Mouse (Mus musculus): ENCODE data around the gene Saxo1. TPM values are rescaled to one million over a fixed set of nuclear protein-coding genes. Genes with fewer than 3 reads are reported as not detected.

The Saxo1 gene
- polyA plus RNA-seq, 1 experiment: not detected

DNA sequence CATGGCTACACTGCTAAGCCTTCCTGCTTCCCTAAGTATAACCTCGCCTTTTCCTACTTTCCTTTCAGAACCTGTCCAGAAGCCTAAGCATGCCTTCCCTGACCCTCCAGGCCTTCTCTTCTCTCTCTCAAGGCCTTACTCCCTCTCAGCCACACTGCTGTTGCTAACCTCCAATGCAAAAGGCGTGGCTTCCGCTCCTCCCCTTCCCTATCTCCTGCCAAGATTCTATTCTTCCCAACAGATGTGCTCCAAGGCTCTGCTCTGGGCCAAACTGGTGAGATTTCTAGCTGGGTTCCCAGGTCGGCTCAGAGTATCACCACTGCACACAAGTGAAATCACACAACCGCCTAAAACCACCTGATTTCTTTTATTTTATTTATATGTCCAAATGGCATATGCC is 69.0 kb downstream of the Saxo1 start:
- no peak overlapping the region for H3K4me3 ChIP-seq (ENCODE audit: insufficient read depth, low read length)
- TF ChIP-seq POLR2A (IDR thresholded peaks at IDR 0.05; ENCODE audit: low read depth, low read length) (no peak), CTCF (IDR thresholded peaks at IDR 0.05; ENCODE audit: borderline replicate concordance, insufficient read depth, low read length) (no peak)
- H3K27ac ChIP-seq (ENCODE audit: insufficient read depth, low read length): no peak overlapping the region
- peaks cover 2% of the 10 kb centered on the region; the same call in 1 of the 2 replicates for H3K4me1 ChIP-seq (ENCODE audit: control insufficient read depth, insufficient read depth, low read length)

DNA sequence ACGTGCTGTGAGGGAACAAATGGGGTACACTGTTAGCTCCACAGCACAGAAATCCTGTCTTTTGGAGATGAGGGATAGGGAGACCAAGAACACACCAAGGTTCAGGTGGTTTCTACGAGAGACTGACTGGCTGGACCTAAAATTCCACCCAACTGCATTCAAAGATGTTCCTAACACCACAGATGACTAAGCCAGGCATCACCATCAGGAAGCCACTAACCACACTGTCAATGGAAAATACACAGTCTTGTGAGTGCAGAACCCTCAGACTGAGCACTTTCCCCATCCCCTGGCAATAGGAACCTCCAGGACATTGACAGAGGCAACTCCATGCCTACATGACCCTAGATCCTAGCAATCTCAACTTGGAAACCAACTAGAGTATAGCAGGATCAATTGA is 71.2 kb downstream of the Saxo1 start:
- Histone ChIP-seq H3K27ac (ENCODE audit: insufficient read depth, low read length) (no peak overlapping the region), H3K4me1 (ENCODE audit: control insufficient read depth, insufficient read depth, low read length) (peaks cover 2% of the 10 kb centered on the region; the same call in 1 of the 2 replicates), H3K4me3 (ENCODE audit: insufficient read depth, low read length) (no peak overlapping the region)
- TF ChIP-seq CTCF (IDR thresholded peaks at IDR 0.05; ENCODE audit: borderline replicate concordance, insufficient read depth, low read length) (no peak), POLR2A (IDR thresholded peaks at IDR 0.05; ENCODE audit: low read depth, low read length) (no peak)

DNA sequence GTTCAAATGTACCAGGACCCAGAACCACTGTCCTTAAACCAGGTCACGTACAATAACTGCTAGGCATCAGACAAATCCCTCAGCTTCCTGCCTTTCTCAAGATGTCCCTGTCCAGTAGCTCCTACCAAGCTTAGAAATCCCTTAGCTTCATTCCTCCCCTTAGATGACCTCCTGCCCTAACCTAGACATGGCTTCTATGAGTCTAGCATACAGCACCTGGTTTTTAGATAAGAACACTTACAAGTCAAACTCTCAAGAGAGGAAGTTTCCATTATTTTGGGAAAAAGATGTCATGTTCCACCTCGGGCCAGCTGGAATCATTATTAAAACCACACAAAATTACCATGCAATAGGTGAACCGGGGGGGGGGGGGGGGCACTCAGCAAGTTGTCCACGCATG is 71.6 kb downstream of the Saxo1 start:
- H3K4me1 ChIP-seq (ENCODE audit: control insufficient read depth, insufficient read depth, low read length): peaks cover 2% of the 10 kb centered on the region; the same call in 1 of the 2 replicates
- TF ChIP-seq POLR2A (IDR thresholded peaks at IDR 0.05; ENCODE audit: low read depth, low read length) (no peak), CTCF (IDR thresholded peaks at IDR 0.05; ENCODE audit: borderline replicate concordance, insufficient read depth, low read length) (no peak)
- no peak overlapping the region for H3K4me3 ChIP-seq (ENCODE audit: insufficient read depth, low read length)
- H3K27ac ChIP-seq (ENCODE audit: insufficient read depth, low read length): no peak overlapping the region

DNA sequence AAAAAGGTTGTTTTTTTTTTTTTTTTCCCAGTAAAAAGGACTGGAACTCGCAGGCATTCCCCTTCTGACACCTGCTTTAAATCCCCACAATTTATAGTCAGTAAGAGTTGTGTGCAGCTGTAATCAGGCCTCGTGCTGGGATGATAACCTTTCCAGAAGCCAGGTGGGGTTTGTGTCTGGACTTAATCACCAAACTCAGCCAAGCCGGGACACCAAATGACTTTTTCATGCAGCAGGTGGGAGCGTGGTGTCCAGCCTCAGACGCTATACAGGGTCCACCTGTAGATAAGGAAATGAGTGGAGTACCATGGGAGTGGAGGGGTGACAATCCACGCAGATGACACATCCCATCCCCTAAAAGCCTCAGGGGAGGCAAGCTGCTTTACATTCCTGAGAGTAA is 73.1 kb downstream of the Saxo1 start:
- H3K4me3 ChIP-seq (ENCODE audit: insufficient read depth, low read length): no peak overlapping the region
- H3K27ac ChIP-seq (ENCODE audit: insufficient read depth, low read length): no peak overlapping the region
- TF ChIP-seq CTCF (IDR thresholded peaks at IDR 0.05; ENCODE audit: borderline replicate concordance, insufficient read depth, low read length) (no peak), POLR2A (IDR thresholded peaks at IDR 0.05; ENCODE audit: low read depth, low read length) (no peak)
- H3K4me1 ChIP-seq (ENCODE audit: control insufficient read depth, insufficient read depth, low read length): peaks cover 2% of the 10 kb centered on the region; the same call in 1 of the 2 replicates

DNA sequence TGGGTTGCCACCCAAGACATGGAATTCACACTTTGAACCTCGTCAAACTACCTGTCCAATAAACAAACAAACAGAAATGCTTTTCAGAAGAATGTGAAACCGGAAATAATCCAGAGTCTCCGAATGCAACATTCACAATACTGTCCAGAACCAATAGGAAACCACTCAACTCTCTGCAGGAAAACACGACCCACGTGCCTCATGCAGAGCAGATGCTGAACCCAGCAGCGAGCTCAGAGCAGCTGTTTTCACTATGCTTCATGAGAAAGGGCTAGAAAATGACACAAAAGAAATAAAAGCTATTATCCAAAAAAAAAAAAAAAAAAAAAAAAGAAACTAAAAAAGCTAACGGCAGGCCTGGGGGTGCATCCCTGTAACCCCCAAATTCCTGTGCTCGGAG is 74.4 kb downstream of the Saxo1 start:
- H3K27ac ChIP-seq (ENCODE audit: insufficient read depth, low read length): no peak overlapping the region
- TF ChIP-seq POLR2A (IDR thresholded peaks at IDR 0.05; ENCODE audit: low read depth, low read length) (no peak), CTCF (IDR thresholded peaks at IDR 0.05; ENCODE audit: borderline replicate concordance, insufficient read depth, low read length) (no peak)
- no peak overlapping the region for H3K4me3 ChIP-seq (ENCODE audit: insufficient read depth, low read length)
- peaks cover 2% of the 10 kb centered on the region; the same call in 1 of the 2 replicates for H3K4me1 ChIP-seq (ENCODE audit: control insufficient read depth, insufficient read depth, low read length)

DNA sequence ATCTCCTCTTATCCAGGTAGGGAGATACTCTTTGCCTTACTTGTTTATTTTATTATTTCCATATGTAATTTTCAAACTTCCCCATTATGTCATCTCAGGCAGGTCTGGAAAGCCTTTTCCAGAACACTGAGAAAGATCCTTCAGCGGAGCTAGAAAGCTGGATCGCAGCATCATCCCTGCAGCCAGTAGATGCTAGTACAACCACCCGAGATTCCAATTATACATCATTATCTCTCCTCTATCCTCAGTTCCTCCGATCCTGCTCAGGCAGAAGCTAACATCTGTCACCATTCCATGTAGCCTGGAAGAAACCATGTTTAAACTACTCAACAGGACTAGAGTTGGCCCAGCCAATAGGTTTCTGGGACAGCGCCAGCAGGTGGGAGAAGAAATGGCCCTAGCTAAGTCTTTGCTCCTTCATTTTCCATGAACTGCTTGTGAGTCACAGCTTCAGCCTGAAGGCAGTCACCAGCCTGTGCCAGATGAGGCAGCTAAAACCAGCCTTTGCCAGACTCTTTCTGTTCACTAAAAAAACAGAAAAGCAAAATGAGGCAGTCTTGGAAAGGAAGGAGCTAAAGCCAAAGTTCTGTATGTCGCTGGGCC is 75.0 kb downstream of the Saxo1 start:
- Histone ChIP-seq H3K4me3 (ENCODE audit: insufficient read depth, low read length) (no peak overlapping the region), H3K4me1 (ENCODE audit: control insufficient read depth, insufficient read depth, low read length) (peaks cover 2% of the 10 kb centered on the region; the same call in 1 of the 2 replicates), H3K27ac (ENCODE audit: insufficient read depth, low read length) (no peak overlapping the region)
- no peak for TF ChIP-seq CTCF (IDR thresholded peaks at IDR 0.05; ENCODE audit: borderline replicate concordance, insufficient read depth, low read length)
- TF ChIP-seq POLR2A (IDR thresholded peaks at IDR 0.05; ENCODE audit: low read depth, low read length): no peak

DNA sequence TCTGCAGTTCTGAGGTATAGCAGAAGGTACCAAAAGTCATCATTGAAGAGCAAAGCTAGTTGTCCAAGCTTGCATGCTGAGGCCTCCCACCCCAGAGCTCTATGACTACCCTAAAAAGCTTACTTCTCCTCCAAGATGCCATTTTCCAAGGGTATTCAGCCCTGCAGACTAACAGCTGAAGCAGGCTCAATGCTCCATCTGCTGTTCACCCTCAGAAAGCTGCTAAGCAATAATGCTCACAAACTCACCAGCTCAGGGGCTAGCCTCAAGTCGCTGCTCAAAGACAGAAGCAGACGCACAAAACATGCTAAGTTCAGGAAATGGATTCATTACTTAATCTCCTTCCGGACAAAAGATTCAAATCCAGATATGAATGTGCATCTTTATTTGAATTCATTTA is 77.2 kb downstream of the Saxo1 start:
- no peak overlapping the region for H3K4me3 ChIP-seq (ENCODE audit: insufficient read depth, low read length)
- TF ChIP-seq POLR2A (IDR thresholded peaks at IDR 0.05; ENCODE audit: low read depth, low read length): no peak
- no peak for TF ChIP-seq CTCF (IDR thresholded peaks at IDR 0.05; ENCODE audit: borderline replicate concordance, insufficient read depth, low read length)
- no peaks in the 10 kb centered on the region for H3K4me1 ChIP-seq (ENCODE audit: control insufficient read depth, insufficient read depth, low read length)
- no peak overlapping the region for H3K27ac ChIP-seq (ENCODE audit: insufficient read depth, low read length)

DNA sequence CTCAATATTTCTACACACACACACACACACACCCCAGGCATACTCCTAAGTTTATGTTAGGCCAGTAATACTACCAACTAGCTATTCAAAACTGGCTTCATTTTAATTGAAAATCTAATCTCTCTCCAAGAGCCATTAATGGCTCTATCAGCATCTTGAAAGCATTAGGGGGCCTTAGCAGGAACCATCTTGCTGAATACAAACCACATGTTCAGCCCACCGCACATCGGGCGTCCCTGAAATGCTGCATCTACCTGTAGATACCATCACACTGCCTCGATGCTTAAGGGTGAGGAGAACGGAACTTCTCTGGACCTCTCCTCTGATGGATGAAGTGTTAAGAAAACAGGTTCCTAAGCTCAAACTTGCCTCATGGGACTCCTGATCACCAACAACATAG is 93.3 kb downstream of the Saxo1 start:
- no peak overlapping the region for H3K4me3 ChIP-seq (ENCODE audit: insufficient read depth, low read length)
- no peak overlapping the region for H3K27ac ChIP-seq (ENCODE audit: insufficient read depth, low read length)
- no peaks in the 10 kb centered on the region for H3K4me1 ChIP-seq (ENCODE audit: control insufficient read depth, insufficient read depth, low read length)
- TF ChIP-seq POLR2A (IDR thresholded peaks at IDR 0.05; ENCODE audit: low read depth, low read length): no peak
- no peak for TF ChIP-seq CTCF (IDR thresholded peaks at IDR 0.05; ENCODE audit: borderline replicate concordance, insufficient read depth, low read length)

DNA sequence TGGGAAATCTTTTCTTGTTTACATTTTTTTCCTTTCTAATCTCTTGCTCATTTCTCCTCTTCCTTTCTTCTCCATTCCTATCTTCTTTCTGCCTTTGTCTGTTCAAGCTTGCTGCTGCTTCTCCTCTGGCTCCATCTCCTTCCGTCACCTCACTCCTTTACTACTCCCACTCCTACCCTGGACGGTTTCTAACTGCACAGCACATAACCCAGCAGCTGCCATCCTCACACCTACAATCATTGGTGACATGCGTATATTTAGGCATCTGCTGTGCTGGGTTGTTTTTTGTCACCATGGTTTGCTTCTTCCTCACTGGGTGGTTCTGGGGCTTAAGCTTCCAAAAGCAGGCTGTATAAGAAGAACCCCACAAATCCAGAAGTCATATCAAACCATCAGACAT is 107.7 kb downstream of the Saxo1 start:
- H3K27ac ChIP-seq (ENCODE audit: insufficient read depth, low read length): no peak overlapping the region
- TF ChIP-seq CTCF (IDR thresholded peaks at IDR 0.05; ENCODE audit: borderline replicate concordance, insufficient read depth, low read length): no peak
- H3K4me1 ChIP-seq (ENCODE audit: control insufficient read depth, insufficient read depth, low read length): no peaks in the 10 kb centered on the region
- H3K4me3 ChIP-seq (ENCODE audit: insufficient read depth, low read length): no peak overlapping the region

DNA sequence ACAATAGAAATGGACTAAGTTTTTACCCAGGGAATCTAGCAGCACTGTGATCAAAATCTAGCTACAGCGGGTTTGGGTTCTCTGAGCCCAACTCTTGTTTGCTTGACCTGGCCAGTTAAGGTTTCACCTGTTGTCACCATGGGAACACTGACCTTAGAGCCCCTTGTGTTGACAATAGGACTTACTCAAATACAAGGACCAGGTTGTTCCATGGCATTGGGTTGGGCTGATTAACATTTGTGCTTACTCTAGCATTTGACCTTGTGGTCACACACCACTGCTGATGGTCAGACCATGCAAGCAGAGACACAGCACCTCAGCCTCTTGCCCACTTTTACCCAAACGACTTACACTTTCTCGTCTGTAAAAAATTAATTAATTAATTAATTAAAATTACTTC is 121.8 kb downstream of the Saxo1 start:
- Histone ChIP-seq H3K4me1 (ENCODE audit: control insufficient read depth, insufficient read depth, low read length) (peaks cover 8% of the 10 kb centered on the region), H3K4me3 (ENCODE audit: insufficient read depth, low read length) (no peak overlapping the region), H3K27ac (ENCODE audit: insufficient read depth, low read length) (no peak overlapping the region)
- no peak for TF ChIP-seq CTCF (IDR thresholded peaks at IDR 0.05; ENCODE audit: borderline replicate concordance, insufficient read depth, low read length)
- no peak for TF ChIP-seq POLR2A (IDR thresholded peaks at IDR 0.05; ENCODE audit: low read depth, low read length)

Data from embryonic fibroblast, embryonic 13.5 days (primary cell).